Mouse (Mus musculus) stomach, postnatal 0 days (tissue): ENCODE measurements around the gene Shisa8. TPM values are rescaled to one million over a fixed set of nuclear protein-coding genes. Genes with fewer than 3 reads are reported as not detected.

ENCODE experiments used
- ATAC-seq: fragments of 200-750 bp; cut with Nextera tagmentation; 2 replicates; pipeline ENCODE4 v1.8.0; 2017; ENCODE audit not compliant: low FRiP score, low TSS enrichment
- DNase-seq: peaks from one replicate; pipeline ENCODE4 v3.0.0-alpha.2; 2016; ENCODE audit warnings: low spot score
- H3K27ac ChIP-seq: fragments of 300-500 bp; sonication (generic); replicated peaks from 2 replicates; pipeline ENCODE4 v1.5.1; 2014; ENCODE audit warnings: mild to moderate bottlenecking, control low read depth
- H3K27me3 ChIP-seq: fragments of 300-500 bp; sonication (generic); 2 replicates; pipeline ENCODE4 v1.6.1; 2014; ENCODE audit warnings: low read length; ENCODE audit not compliant: control insufficient read depth, insufficient read depth
- H3K36me3 ChIP-seq: fragments of 300-500 bp; sonication (generic); 2 replicates; pipeline ENCODE4 v1.6.1; 2014; ENCODE audit warnings: low read length, mixed read lengths; ENCODE audit not compliant: control insufficient read depth, insufficient read depth
- H3K4me1 ChIP-seq: fragments of 300-500 bp; sonication (generic); replicated peaks from 2 replicates; pipeline ENCODE4 v1.6.1; 2014; ENCODE audit warnings: antibody characterized with exemption; ENCODE audit not compliant: control insufficient read depth, insufficient read depth
- H3K4me2 ChIP-seq: fragments of 300-500 bp; sonication (generic); replicated peaks from 2 replicates; pipeline ENCODE4 v1.6.1; 2014; ENCODE audit warnings: low read depth, mild to moderate bottlenecking, control low read depth, moderate library complexity
- H3K4me3 ChIP-seq: fragments of 300-500 bp; sonication (generic); 2 replicates; pipeline ENCODE4 v1.5.1; 2014; ENCODE audit warnings: low read depth, low read length, control low read depth
- H3K9ac ChIP-seq: fragments of 300-500 bp; sonication (generic); 2 replicates; pipeline ENCODE4 v1.6.1; 2014; ENCODE audit warnings: mild to moderate bottlenecking, low read length, control low read depth, mixed read lengths
- H3K9me3 ChIP-seq: fragments of 300-500 bp; sonication (generic); 2 replicates; pipeline ENCODE4 v1.6.1; 2016; ENCODE audit warnings: low read length; ENCODE audit not compliant: control insufficient read depth
- CTCF ChIP-seq: IDR thresholded peaks from 2 replicates; pipeline ENCODE4 v1.5.1; 2016; ENCODE audit warnings: antibody characterized with exemption, low read depth, mild to moderate bottlenecking, moderate library complexity
- EP300 ChIP-seq: optimal IDR thresholded peaks from 2 replicates; pipeline ENCODE3; 2016; ENCODE audit warnings: antibody characterized with exemption
- WGBS: fragments of 180-500 bp; shearing (Covaris S2); extraction: QIAGEN DNeasy Blood & Tissue Kit; methylation state at CpG from one replicate; pipeline ENCODE4 v1.1.7; 2014; 5-methylcytosine and 5-hydroxymethylcytosine counted together
- polyA plus RNA-seq: library from polyadenylated mRNA; unstranded; fragments of >200 nt; fragmentation: Nextera tagmentation; extraction: Ambion mirVana; gene quantifications from 2 replicates; pipeline ENCODE4 v1.2.1, GENCODE M21; 2015

The Shisa8 gene
- polyA plus RNA-seq, 1 experiment from 2014 or later = 0.06 TPM

GRCm38 (mm10) chr15:82215332-82216046 is 2.9 kb upstream of the Shisa8 start:
- H3K9ac ChIP-seq = no peak overlapping the region
- whole genome bisulfite sequencing = 33% methylated on average over 11 of the region's 11 CpGs
- H3K4me3 ChIP-seq = no peak overlapping the region
- H3K27me3 ChIP-seq = peaks cover 10% of the 10 kb centered on the region; the same call in 1 of the 2 replicates
- no peaks in the 10 kb centered on the region for H3K9me3 ChIP-seq
- no peak overlapping the region for H3K27ac ChIP-seq
- no peaks in the 10 kb centered on the region for H3K36me3 ChIP-seq
- H3K4me1 ChIP-seq = no peaks in the 10 kb centered on the region
- TF ChIP-seq EP300 = no peak
- no peak for TF ChIP-seq CTCF
- H3K4me2 ChIP-seq = no peak overlapping the region
- ATAC-seq (no peak), DNase-seq (no peak)

- H3K36me3 ChIP-seq = no peaks in the 10 kb centered on the region
- DNase-seq (no peak), ATAC-seq (no peak)
- no peak overlapping the region for H3K4me2 ChIP-seq
- H3K9ac ChIP-seq = no peak overlapping the region
- 28% methylated on average over 4 of the region's 4 CpGs for WGBS
- no peak for TF ChIP-seq CTCF
- no peak for TF ChIP-seq EP300
- H3K4me1 ChIP-seq = no peaks in the 10 kb centered on the region
- H3K9me3 ChIP-seq = no peaks in the 10 kb centered on the region
- no peak overlapping the region for H3K27ac ChIP-seq
- H3K4me3 ChIP-seq = no peak overlapping the region
- H3K27me3 ChIP-seq = peaks cover 10% of the 10 kb centered on the region; the same call in 1 of the 2 replicates
These were observed 607 bp upstream of the Shisa8 start for GRCm38 (mm10) chr15:82213222-82213621.

DNA sequence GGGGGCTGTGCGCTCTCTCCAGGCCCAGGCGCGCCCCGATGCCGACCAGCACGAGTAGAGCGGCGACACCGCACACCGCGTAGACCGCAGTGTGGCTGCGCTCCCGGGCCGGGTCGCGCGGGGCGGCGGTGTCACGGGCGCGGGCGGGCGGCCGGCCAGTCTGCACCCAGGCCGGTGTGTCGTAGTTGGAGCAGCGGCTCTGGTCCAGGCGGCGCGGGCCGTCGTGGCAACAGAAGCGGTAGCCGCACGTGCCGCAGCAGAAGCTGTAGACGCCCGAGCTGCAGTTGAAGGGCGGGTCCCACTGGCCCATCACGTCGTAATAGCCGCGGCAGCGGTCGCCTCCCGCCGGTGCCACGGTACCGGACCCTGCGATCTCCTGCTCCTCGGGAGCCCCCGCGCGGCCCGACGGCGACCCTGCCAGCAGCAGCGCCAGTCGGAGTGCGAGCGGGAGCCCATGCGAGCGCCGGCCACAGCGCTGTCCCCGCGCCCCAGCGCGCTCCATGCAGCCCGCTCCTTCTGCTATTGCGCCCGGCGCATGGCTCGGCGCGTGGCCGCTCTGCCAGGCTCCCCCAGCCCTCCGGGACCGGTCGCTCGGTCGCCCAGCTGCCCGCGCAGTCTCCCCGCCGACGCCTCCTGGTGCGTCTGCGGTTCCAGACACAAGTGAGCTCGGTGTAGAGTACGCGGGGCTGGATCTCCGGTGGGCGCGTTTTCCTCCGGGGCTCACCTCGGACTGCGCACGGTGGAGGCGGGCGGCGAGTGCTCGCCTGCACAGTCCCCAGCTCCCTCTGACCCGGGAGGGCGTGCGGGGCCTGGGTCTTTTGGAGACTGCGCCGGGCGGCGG is 484 bp downstream of the Shisa8 start:
- Histone ChIP-seq H3K9me3 (no peaks in the 10 kb centered on the region), H3K9ac (0 out of 2 replicates have a peak overlapping the region, but pooled peaks have one; percentile 18), H3K4me3 (peak overlapping the region; percentile 45), H3K36me3 (no peaks in the 10 kb centered on the region), H3K27ac (no peak overlapping the region), H3K4me2 (peak overlapping the region; percentile 72), H3K4me1 (no peaks in the 10 kb centered on the region), H3K27me3 (peaks cover 10% of the 10 kb centered on the region; the same call in 1 of the 2 replicates)
- ATAC-seq (peak; percentile 19; the same call in 1 of the 2 replicates), DNase-seq (peak; percentile 31)
- peak; percentile 14; the same call in 1 of the 2 replicates for TF ChIP-seq CTCF
- TF ChIP-seq EP300 = no peak
- WGBS = under 1% methylated on average over 77 of the region's 112 CpGs

GRCm38 (mm10) chr15:82211281-82211680 is 1.3 kb downstream of the Shisa8 start:
- ATAC-seq = no peak
- H3K4me2 ChIP-seq = peak overlapping the region; percentile 72
- TF ChIP-seq CTCF = no peak
- TF ChIP-seq EP300 = no peak

DNA sequence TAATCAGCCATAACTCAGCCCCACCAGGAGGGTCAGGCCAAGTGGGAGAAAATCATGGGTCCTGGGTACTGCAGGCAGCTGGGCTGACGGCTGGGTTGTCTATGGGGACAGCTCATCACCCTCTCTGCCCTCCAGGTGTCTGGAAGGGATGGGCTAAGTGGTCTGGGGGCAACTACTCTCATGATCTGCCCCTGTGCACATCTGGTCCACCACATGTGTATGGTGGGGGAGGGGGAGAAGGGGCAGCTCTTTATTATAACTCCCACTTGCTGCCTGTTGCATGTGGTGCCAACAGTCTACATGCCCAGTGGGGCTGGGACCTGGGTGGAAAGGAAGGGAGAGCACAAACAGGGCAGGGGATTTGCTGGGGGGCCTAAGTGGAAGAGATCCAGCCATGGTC is 1.8 kb downstream of the Shisa8 start:
- Histone ChIP-seq H3K4me2 (no peak overlapping the region), H3K9ac (no peak overlapping the region), H3K4me1 (peaks cover 5% of the 10 kb centered on the region; the same call in 1 of the 2 replicates), H3K36me3 (peaks cover 3% of the 10 kb centered on the region; the same call in 1 of the 2 replicates), H3K27ac (no peak overlapping the region), H3K4me3 (no peak overlapping the region), H3K27me3 (peaks cover 10% of the 10 kb centered on the region; the same call in 1 of the 2 replicates), H3K9me3 (no peaks in the 10 kb centered on the region)
- ATAC-seq (no peak), DNase-seq (no peak)
- no peak for TF ChIP-seq EP300
- no peak for TF ChIP-seq CTCF
- WGBS = 63% methylated on average over 1 of the region's 1 CpGs

More at GRCm38 (mm10) chr15:82211281-82211680, 1.3 kb downstream of the Shisa8 start:
- Histone ChIP-seq H3K9me3 (no peaks in the 10 kb centered on the region), H3K27ac (no peak overlapping the region), H3K4me3 (peak overlapping the region; percentile 45), H3K27me3 (peaks cover 10% of the 10 kb centered on the region; the same call in 1 of the 2 replicates), H3K4me1 (peaks cover 2% of the 10 kb centered on the region; the same call in 1 of the 2 replicates), H3K9ac (no peak overlapping the region), H3K36me3 (no peaks in the 10 kb centered on the region; the same call in 1 of the 2 replicates)
- DNase-seq = no peak
- WGBS = 4% methylated on average over 11 of the region's 11 CpGs
